Mouse (Mus musculus) T-helper 17 cell (primary cell): Measurements from ENCODE around the gene Neurl1a.

Experiments used
- in situ Hi-C, 2 experiments: fragments of 300-600 bp; cut with MboI, MseI; formaldehyde crosslinking; loops; 1 replicate in 1 of 2; 2 replicates in 1 of 2; pipeline ENCODE4 v1.15.1; 2025; ENCODE audit warnings: high pct_unique_total_duplicates in 2 of 2

Neurl1a gene

DNA sequence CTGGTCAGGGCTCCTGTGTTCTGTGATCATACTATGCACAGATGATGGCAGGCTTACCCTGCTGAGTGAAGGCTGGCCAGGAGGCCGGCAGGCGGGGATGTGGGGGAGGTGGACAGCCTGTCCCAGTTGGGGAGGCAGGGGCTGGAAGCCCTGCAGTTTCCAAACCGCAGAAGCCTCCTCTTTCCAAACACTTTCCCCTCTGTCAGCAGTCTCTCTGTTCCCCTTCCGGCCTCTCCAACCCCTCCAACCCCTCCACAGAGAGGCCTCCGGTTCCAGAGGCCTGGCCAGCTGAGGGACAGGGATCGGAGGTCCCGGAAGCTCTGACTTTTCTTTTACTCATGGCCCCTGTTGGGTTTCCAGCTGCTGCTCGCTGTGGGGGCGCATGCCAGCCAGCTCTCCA, 102.3 kb downstream of the Neurl1a start:
- in situ Hi-C loops = no loop called here

DNA sequence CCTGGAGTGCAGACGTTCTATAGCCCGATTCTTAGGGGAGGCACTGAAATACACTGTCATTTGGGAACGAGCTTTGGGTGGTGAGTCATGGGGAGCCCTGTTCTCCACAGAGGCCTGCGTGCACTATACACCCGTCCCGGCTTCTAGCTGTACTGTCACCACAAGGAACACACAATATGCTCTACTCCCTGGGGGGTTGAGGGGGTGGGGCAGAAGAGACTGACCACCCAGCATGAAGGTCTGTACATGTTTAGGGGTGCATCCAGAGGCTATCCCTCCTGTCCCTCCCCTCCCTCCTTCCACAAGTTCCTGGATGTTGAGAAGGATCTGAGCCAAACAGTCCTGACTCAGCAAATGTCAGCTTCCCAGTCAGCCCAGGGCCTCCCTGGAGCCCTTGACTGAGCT, 103.4 kb downstream of the Neurl1a start:
- in situ Hi-C loops = no loop called here

DNA sequence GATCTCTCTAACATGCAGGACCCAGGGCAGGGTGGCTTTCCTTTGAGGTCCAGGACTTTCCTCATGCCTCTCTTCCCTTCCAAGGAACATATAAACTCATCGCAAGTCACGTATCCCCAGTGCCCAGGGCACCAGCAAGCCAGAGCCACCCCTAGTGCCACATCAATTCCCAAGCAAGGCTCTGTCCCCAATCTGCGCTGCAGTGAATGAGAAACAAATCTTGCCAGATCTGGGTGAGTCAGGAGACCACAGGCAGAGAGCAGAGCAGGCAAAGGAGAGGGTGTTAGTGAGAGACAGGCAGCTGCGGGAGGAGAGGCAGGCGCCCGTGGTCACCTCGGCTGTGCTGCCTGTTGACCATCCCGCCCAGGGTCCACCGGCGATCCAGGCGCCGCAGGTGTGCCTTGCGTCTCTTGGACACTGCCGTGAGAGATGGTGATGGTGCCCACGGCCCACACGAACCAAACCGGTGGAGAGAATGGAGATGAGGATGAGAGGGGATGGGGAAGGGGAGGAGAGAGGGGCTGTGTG, 104.1 kb downstream of the Neurl1a start:
- in situ Hi-C loops = no loop called here

DNA sequence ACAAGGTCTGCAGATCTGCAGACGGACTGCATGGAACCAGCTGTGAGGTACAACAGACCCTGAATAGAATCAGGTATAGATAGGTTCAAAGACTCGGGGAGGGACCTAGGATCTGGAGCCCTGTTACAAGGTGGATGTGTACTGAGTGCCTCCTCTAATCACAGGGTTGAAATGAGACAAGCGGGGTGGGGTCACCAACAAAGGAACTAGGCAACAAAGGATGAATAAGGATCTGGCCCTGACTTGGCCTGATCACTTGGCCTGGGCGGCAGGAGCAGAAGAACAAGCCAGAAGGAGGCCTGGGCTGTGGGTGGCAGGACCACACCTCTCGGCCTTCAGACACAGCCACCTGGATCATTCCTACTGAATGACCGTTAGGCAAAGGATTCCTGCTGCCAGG, 107.0 kb downstream of the Neurl1a start:
- in situ Hi-C loops = no loop called here

DNA sequence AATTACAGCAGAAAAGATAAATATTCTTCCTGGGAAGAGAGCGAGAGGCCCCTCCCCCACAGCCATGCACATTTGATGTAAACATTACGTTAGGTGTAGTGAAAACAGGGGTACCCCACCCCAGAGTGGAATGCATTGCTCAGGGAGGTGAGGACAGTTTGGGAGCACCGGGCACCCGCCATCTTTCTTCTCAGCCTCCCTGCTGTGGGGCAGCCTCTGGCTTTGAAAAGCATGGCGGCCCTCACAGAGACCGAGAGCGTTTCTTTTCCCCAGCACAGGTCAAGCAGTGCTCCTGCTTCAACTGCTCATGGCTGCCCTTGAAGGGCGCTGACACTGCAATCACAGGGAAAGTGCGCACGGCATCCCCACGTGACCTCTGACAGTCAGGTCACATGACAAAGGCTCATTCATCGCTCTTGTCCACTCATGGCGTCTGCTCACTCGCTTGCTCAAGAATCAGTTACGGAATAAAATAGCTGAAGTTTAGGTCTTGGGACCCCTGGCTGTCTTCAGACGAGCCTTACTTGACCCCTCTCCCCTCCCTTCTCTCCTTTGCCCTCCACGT, 108.3 kb downstream of the Neurl1a start:
- in situ Hi-C loops = no loop called here

DNA sequence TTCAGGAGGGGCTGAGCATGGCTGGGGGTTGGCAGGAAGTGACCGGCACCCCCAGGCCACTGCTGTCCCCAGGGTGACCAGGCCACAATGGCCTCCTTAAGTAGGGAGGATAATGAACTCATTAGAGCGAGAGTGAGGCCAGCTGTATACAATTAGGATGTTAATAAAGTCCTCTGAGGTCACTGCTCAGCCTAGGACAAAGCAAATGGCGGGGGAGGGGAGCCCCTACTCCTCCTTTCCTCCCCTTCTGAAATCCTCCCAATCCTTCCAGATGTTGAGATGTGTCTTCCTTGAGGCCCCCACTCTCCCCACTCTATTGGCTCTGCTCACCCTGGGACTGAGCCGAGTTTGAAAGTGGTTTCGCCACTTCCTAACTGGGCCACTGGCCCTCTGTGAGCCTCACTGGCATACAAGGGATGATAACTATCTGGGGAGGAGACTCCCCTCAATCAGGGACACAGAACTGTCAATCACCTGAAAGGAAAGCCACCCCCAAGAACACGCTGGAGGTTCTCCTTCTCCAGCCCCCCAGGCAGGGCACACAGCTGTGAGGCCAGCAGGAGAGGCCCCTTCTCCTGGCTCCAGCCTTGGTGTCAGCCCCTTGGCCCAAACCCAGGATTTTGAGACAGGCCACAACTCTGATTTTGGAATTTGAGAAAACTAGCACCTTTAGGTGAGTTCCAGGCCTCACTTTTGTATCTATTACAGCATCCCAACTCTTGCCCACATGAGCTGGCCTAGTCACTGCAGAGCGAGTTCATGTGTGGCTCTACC, 112.9 kb downstream of the Neurl1a start:
- in situ Hi-C loops = no loop called here

DNA sequence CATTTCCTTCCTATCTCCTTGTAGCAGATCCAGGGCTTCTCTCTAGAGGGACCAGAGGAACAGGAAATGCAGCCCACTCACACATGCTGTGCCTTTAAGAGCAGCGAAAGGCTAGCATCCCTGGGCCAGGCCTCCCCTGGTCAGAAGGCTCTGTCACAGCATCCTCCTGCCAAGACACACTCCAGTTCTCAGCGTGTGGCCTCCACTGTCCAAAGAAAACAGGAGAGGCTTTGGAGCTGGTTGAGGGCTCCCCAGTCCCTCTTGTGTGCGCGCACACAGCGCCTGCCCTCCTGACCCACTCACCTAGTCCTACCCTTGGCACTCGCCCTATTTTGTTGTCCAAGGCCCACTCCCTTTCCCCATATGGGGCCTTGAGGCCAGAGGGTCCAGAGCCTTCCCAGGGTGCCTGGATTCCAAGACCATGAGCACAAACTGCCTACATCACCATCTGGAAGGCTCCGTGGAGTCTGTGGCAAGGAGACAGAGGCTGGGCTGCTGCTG, 113.9 kb downstream of the Neurl1a start:
- in situ Hi-C loops = no loop called here

DNA sequence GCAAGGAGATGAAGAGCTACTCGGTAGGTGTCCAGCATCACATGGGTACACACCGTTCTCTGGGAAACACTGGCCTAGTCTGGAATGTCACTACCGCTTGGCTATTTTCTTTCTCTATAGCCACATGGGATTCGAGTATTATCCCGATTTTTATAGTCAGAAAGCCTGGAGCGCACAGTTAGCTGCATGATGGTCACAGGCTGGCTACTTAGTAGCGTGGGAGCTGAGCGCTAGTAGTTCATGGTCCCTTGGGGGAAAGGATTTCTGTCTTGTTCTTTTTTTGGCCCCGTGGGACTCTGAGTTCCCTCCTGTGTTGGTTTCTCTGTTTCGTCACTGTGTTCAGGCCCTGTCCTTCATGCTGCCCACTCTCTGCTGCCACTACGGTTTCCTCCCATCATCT, 119.5 kb downstream of the Neurl1a start:
- in situ Hi-C loops = no loop called here

DNA sequence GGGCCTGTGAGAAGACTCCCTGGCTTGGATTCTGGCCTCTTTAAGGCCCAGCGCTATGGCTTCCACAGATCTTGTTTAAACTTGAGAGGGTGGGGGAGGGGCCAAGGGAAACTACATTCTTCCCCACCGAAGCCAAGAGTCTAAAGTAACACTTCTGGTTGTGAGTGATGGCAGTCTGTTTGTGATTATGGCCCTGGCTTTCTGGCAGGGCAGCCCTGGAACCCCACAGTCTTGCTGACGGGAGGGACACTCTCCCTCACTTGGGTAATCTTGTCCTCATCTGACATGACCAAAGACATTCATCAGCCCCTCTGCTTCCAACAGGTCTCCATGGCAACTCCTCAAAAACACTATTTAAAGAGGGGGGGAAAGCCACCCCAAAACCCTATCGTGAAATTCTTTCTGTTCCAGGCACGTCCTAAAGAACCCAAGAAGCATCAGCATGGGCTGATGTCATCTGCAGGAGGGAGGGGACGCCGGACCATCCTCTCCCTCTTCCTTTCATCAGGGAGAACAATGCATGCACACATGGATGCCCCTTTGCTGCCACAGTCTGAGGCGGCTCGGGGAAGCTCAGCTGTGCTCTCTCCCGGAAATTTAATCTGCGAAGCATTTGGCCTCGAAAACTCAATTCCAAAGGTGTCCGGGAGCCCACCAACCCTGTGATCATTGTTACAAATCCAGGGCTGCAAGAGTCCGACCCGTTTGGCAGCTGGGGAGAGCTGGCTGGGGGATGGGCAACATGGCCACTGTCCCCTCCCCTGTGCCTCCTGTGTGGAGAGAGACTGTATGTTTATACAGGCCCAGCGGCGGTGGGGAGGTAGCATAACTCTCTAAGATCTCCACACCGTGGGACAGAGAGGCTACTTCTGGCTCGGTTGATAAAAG, 122.9 kb downstream of the Neurl1a start:
- in situ Hi-C loops = loop anchor here in 1 of 2 experiments (10.0 kb wide), 1 partner anchor 457 kb away; no protein-coding TSS in a partner anchor

DNA sequence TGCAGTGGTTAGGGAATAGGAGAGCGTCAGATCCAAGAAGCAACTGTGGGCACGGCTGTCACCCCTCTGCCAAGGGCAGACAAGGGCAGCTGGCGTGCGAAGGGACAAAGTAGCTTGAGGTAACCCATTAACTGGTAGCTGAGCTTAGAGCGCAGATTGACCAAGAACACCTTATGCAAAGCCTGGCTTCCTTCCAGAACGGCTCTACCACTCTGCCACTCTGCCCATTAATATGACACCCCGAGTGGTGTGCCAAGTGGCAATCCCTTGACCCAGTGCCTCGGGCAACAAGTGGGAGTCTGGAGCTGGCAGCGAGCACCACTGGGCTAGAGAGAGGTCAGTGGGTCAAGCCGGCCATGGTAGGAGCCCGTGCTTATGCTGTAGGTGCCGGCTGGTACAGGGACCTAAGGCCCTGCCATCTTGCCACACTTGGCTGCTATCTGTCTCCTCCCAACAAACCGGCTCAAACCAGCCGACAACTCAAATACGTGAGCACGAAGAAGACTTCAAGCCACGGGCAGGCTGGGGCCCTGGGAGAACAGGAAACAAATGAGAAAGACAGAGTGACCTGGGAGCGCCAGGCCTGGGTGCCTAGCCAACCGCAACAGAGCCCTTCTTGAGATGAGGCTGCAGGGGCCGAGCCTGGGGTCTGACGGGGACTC, 123.7 kb downstream of the Neurl1a start:
- in situ Hi-C loops = loop anchor here in 1 of 2 experiments (10.0 kb wide), 1 partner anchor 458 kb away; no protein-coding TSS in a partner anchor

DNA sequence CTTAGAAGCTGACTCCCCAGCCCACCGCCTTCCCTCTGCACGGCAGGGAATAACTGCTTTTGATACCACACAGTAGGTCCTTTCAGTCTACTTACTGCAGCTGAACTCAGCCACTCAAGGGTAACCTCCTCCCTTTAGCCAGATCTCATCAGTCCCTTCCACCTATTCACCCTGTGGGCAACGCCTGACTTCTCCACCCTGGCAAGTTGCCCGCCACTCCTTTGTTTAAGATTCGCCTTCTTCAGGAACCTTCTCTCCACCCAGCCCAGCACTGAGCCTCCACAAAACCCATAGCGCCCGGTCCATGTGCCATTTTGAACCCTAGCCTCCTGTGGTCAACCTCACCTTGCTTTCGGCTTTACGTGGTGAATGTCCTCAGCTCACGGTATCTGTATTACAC, 124.5 kb downstream of the Neurl1a start:
- in situ Hi-C loops = loop anchor here in 1 of 2 experiments (10.0 kb wide), 1 partner anchor 458 kb away; no protein-coding TSS in a partner anchor

DNA sequence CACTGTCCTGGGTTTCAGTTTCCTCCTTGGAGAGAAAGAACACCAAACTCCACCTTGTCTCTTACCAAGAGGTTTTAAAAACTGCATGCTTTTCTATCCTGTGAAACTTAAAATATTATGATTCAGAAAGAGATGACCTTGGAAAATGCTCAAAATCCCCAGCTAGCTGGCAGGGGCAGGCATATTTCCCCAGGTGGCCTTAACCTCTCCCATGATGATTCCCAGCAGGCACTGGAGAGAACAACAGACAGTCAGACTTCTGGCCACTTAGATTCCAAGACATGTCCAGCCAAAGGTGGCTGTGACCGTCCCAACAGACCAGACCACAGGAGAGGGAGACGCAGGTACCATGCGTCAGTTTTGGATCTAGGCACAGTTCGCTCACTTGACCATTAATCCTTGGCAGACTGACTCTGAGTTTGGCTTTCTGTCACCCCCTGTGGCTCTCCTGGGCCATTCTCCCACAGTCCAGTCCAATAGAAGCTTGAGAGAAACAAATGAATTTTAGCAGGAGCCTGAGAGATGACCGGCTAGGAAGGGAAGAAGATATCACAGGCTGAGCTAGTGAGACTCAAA, 125.6 kb downstream of the Neurl1a start:
- in situ Hi-C loops = loop anchor here in 1 of 2 experiments (10.0 kb wide), 1 partner anchor 459 kb away; no protein-coding TSS in a partner anchor

DNA sequence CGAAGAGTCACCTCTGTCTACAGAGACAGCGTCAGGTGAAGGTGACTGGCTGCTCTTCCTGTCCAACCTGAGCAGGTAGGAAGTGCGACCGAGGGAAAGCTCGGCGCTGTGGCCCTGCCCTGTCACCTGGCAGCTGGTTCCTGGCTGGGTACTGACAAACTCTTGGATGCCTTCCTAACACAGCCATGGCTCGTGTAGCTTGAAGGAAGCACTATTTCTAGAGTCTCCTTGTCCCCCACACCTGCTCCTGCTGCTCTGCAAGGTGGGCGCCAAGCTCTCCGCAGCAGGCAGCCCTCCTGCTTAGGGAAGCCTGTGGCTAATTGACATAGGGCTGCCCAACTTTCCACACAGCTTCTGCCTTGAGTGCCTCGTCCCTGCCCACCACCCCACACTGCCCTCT, 126.8 kb downstream of the Neurl1a start:
- in situ Hi-C loops = loop anchor here in 1 of 2 experiments (10.0 kb wide), 1 partner anchor 461 kb away; no protein-coding TSS in a partner anchor

DNA sequence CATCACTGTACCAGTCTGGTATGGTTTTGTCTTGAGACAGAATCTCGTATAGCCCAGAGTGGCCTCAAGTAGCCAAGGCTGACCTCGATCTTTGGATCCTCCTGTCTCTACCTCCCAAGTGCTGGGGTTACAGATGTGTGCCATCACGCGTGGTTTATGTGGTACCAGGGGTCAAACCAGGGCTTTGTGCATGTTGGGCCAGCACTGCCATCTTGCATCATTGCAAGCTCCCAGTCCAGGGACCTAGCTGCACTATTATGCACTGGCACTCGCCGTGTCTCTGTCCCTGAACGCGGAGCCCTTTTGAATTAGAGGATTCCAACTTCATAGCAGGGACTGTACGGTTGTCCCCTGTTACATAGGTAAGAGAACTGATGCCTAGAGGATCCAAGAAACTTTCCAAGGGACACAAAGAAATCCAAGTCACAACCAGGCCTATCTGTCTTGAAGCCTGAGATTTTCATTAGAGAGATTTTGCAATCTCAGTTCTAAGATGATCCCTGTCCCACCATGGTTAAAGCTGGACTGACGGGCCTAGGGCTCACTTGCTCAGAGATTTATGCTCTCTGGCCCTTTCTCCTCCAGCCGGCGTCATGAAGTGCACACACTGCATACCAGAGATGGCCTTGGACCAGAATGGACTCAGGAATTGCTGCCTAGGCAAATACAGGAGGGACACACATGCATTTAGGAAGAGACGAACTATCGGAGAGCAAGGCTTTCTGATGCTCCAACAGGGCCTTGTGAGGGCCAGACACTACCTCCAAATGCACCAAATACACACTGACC, 127.7 kb downstream of the Neurl1a start:
- in situ Hi-C loops = loop anchor here in 1 of 2 experiments (10.0 kb wide), 1 partner anchor 462 kb away; no protein-coding TSS in a partner anchor

DNA sequence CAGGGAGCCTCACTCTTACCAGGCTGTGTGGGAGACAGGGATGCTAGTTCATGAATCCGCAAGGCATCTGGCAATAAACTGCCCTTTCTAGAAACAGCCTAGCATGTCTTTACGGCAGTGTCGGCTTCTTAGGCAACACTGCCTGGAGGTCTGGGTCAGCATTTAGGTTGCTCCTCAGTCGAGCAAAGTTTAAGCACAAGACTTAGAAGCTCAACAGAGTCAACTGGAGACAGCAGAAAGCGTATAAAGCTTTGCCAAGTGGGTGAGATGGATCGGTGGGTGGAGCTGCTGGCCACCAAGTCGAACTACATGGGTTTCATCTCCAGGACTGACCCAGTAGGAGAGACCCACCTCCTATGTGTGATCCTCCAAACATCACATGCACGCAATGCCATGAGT, 128.3 kb downstream of the Neurl1a start:
- in situ Hi-C loops = loop anchor here in 1 of 2 experiments (10.0 kb wide), 1 partner anchor 462 kb away; no protein-coding TSS in a partner anchor
